Mouse (Mus musculus) T-cell, adult 2 months (primary cell): ENCODE measurements around the gene Gfral.
"Not testable (repeated sequence)": the region's sequence is repeated elsewhere in the genome, so short reads cannot be mapped to it uniquely, and the experiment has no call there.

ENCODE experiments used
- DNase-seq: peaks from one replicate; pipeline ENCODE4 v3.0.0; 2022; ENCODE audit warnings: low spot score

Gene Gfral

GRCm38 (mm10) chr9:76122888-76123287, 90.6 kb downstream of the Gfral start:
- DNase-seq: not testable (repeated sequence)
